Mouse (Mus musculus) bone marrow, adult 2 months (tissue): ENCODE data around the gene Wdr18. TPM values are rescaled to one million over a fixed set of nuclear protein-coding genes. Genes with fewer than 3 reads are reported as not detected.

Experiments used
- H3K27ac ChIP-seq: fragments of 200-500 bp; 2 replicates; pipeline ENCODE4 v1.5.1; 2012; ENCODE audit warnings: low read depth, mild to moderate bottlenecking, control low read depth, inconsistent platforms, low read length; ENCODE audit not compliant: control insufficient read depth, poor library complexity, insufficient read depth
- H3K4me1 ChIP-seq: fragments of 200-500 bp; 2 replicates; pipeline ENCODE4 v1.6.1; 2011; ENCODE audit warnings: low read length; ENCODE audit not compliant: control insufficient read depth, insufficient read depth
- H3K4me3 ChIP-seq: fragments of 200-500 bp; replicated peaks from 2 replicates; pipeline ENCODE3; 2011; ENCODE audit warnings: mild to moderate bottlenecking, low read depth, low read length, control low read depth; ENCODE audit not compliant: control insufficient read depth
- CTCF ChIP-seq: fragments of 200-500 bp; IDR thresholded peaks from 2 replicates; pipeline ENCODE4 v1.5.1; 2011; ENCODE audit warnings: low read length, control low read depth; ENCODE audit not compliant: control insufficient read depth, insufficient read depth
- POLR2A ChIP-seq: fragments of 200-500 bp; IDR thresholded peaks from 2 replicates; pipeline ENCODE4 v1.6.1; 2011; ENCODE audit warnings: low read depth, mild to moderate bottlenecking, control low read depth, low read length, borderline replicate concordance; ENCODE audit not compliant: control insufficient read depth
- WGBS: fragments of 180-500 bp; shearing (Covaris S2); methylation state at CpG from one replicate; pipeline ENCODE4 v1.1.7; 2018; 5-methylcytosine and 5-hydroxymethylcytosine counted together
- polyA plus RNA-seq: library from polyadenylated mRNA; stranded (reverse); fragments of >200 nt; gene quantifications from 2 replicates; pipeline ENCODE4 v1.2.4, GENCODE M21; 2011; ENCODE audit warnings: low replicate concordance; ENCODE audit not compliant: missing spikeins, insufficient read depth, insufficient read length

Wdr18 gene
- polyA plus RNA-seq, 1 experiment = 43.3 TPM

DNA sequence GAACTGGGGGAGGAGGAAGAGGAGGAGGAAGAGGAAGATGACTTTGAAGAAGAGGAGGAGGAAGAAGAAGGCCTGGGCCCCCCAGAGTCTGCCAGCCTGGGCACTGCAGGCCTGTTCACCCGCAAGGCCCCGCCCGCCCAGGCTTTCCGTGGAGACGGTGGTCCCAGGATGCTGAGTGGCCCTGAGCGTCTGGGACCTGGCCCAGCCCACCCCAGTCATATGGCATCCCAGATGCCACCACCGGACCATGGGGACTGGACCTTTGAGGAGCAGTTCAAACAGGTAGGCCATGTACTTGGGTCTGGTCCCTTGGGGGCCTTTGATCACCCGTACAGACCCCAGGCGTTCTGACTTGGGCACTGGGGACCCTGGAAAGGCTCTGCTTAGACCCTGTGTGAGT, 28.2 kb upstream of the Wdr18 start:
- H3K4me3 ChIP-seq = no peak overlapping the region
- TF ChIP-seq CTCF = no peak
- no peak for TF ChIP-seq POLR2A
- peak overlapping the region; percentile 0; the same call in 1 of the 2 replicates for H3K27ac ChIP-seq
- 79% methylated on average over 9 of the region's 9 CpGs for WGBS
- H3K4me1 ChIP-seq = peaks cover 11% of the 10 kb centered on the region

DNA sequence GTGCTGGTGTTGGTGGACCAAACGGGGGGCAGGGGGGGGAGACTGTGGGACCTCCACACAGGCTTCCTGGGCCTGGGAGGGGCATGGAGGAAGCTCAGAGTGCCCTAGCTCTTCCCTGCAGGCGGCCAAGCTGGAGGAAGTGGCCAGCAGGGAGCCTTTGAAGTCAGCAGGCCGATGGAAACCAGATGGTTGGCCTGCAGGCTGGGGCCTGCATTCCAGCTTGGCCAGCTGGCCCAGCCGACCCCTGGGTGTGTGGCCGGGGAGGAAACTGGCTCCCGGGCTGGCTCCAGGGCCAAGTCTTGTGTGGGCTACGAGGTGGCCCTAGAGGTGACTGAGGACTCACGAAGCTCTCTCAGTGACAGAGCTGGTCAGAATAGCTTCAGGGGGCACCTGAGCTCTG, 27.2 kb upstream of the Wdr18 start:
- 52% methylated on average over 8 of the region's 8 CpGs for WGBS
- Histone ChIP-seq H3K27ac (no peak overlapping the region; the same call in 1 of the 2 replicates), H3K4me3 (no peak overlapping the region), H3K4me1 (peaks cover 15% of the 10 kb centered on the region)
- TF ChIP-seq POLR2A (no peak), CTCF (no peak)

DNA sequence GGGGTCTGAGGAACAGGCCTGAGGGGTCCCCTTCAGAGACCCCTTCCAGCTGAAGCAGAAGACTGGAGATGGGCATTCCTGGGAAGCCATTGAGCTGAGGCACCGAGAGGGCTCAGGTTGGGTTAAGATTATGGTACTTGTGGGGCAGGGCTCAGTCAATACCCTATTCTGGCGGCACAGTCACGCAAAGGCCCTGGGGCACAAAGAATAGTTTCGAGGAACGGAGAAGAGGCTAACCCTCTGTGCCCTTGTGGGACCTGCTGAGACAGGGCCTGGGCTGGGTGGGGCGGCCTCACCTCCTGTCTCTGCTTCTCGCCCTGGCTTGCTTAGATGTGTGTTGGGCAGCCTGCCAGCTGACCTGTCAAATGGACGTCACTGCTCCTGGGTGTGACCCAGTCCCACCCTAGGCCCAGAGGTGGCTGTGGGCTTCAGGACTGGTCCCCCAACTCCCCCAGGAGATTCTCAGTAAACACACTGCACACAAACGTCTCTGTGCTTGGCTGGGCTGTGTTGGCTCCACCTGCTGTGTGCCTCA, 26.7 kb upstream of the Wdr18 start:
- WGBS = 78% methylated on average over 9 of the region's 9 CpGs
- peaks cover 19% of the 10 kb centered on the region for H3K4me1 ChIP-seq

DNA sequence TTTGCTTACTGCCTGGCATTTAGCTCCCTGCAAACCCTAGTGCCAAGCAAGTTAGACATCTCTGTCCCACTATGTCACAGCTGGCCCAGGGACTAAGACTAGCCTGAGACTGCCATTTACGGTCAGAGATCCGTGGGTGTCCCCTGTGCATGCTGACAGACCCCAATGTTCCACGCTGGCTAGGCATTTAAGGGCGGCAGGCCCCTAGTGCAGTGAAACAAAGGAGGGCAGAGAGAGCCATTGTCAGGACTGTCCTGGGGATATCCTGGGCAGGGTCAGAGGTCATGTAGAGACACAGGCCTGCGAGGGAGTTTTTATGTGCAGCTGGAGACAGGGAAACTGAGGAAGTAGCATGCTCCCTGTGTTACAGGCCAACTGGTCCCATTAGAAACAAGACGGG, 26.1 kb upstream of the Wdr18 start:
- WGBS = 83% methylated on average over 6 of the region's 6 CpGs
- Histone ChIP-seq H3K4me3 (no peak overlapping the region), H3K27ac (no peak overlapping the region; the same call in 1 of the 2 replicates), H3K4me1 (peaks cover 19% of the 10 kb centered on the region)
- TF ChIP-seq POLR2A = no peak
- no peak for TF ChIP-seq CTCF

More for the DNA sequence above, 26.7 kb upstream of the Wdr18 start:
- Histone ChIP-seq H3K27ac (no peak overlapping the region; the same call in 1 of the 2 replicates), H3K4me3 (no peak overlapping the region)
- TF ChIP-seq POLR2A (no peak), CTCF (no peak)

DNA sequence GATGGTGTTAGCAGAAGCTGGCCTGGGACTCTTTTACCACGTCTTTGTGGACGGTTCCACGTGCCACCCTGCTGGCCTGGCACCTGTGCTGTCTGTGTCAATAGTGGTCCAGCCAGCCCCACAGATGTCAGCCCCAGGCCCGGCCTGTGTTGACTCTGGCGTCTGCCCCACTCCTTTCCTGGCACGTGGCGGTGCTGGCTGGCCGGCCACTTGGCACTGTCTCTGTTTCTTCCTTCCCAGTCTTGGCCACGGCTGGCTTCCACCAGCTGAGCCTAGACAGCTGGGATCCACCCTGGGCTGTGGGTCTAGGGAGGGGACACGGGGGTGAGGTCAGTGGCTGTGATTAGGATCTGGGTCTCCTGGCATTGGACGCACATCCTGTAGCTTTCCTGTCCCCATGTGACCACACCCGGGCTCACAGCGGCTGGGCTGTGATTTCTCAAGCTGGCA, 25.7 kb upstream of the Wdr18 start:
- no peak for TF ChIP-seq POLR2A
- no peak for TF ChIP-seq CTCF
- 53% methylated on average over 13 of the region's 13 CpGs for WGBS
- Histone ChIP-seq H3K4me3 (no peak overlapping the region), H3K27ac (no peak overlapping the region), H3K4me1 (peaks cover 21% of the 10 kb centered on the region)

DNA sequence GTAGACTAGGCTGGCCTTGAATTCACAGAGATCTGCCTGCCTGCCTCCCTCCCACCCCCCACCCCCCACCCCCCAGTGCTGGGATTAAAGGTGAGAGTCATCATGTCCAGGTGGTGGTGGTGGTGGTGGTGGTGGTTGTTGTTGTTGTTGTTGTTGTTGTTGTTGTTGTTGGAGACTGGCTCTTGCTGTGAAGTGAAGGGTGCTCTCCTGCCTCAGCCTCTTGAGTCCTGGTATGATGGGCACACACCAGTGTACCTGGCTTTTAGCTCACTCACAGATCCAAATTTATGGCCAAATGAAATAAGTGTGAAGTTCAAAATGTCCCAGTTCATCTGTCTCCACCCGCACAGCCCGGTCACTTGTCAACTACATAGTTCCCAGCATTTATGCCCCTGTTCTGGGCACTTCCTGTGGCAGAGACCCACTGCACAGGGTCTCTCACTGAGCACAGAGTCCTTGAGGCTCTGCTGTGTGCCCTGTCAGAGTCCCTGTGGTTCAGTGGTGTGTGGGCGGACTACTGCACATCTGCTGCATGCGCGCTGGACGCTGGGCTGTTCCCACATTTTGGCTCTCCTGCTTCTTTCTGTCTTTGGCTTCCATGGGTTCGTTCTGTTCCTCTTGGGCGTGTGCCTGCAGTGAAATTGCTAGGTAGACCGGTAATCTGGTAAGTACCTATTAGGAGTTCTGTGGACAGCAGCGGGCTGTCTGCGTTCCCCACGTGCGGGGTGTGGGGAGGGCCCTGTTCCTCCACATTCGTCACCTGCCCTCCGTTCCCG, 25.0 kb upstream of the Wdr18 start:
- no peak overlapping the region for H3K27ac ChIP-seq
- WGBS = 89% methylated on average over 16 of the region's 16 CpGs

DNA sequence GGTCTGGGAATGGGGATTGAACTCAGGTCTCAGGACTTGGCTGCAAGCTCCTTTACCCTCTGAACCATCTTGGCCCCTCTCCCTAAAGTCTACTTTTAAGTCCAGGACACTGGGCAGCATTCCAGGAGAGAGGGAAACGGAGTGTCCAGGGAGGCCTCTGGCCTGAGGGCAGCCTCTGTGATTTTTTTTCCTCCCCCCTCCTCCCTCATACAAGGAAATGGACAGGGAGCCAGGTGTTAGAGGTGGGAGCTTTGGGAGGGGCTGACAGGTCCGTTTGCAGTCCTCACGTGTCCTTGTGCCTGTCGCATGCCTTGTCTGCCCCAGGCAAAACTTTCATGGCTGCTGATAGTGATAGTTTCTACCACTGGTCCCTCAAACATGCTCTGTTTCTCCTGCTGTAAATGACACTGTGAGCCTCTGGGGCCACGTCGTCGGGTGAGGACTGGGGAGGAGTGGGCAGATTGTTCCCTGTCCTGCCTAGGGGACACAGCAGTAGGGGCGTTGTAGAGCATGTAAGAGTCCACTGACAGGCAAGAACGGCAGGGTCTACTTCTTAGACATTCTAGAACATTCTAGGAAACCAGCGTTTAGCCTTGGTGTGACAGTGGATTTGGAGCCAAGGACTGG, 23.6 kb upstream of the Wdr18 start:
- 24% methylated on average over 10 of the region's 10 CpGs for WGBS
- Histone ChIP-seq H3K27ac (peak overlapping the region; percentile 83), H3K4me3 (peak overlapping the region; percentile 46), H3K4me1 (peaks cover 27% of the 10 kb centered on the region)
- TF ChIP-seq CTCF (no peak), POLR2A (no peak)

More for the DNA sequence above, 25.0 kb upstream of the Wdr18 start:
- Histone ChIP-seq H3K4me3 (no peak overlapping the region), H3K4me1 (peaks cover 24% of the 10 kb centered on the region)
- TF ChIP-seq CTCF (no peak), POLR2A (no peak)

DNA sequence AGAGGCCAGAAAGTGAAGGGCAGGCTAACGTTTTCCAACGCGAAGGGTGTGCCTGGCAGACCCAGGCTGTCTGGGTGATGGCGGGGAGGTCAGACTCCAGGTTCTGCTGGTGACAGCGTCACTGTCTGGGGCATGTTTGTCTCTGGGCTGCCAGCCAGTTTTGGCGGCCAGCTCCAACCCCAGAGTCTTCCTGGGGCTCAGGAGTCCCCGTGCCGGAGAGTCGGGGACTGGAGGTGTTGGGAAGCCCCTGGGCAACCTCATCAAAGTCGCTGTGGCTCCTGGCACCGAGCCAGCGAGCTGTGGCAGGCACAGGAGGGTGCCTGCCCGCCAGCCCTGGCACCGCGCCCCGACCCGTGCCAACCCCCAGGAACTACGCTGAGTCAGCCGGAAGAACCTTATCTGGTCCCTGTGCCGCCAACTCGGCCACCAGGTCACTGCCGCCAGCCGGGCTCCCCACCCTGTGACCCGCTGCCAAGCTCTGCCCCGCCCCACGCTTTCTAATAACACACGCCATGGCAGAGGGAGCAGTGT, 23.0 kb upstream of the Wdr18 start:
- Histone ChIP-seq H3K4me1 (peaks cover 29% of the 10 kb centered on the region), H3K27ac (peak overlapping the region; percentile 83), H3K4me3 (peak overlapping the region; percentile 46)
- 1% methylated on average over 27 of the region's 27 CpGs for WGBS
- TF ChIP-seq POLR2A (peak; percentile 43; the same call in 1 of the 2 replicates), CTCF (no peak)
